In genomic region chr4:115086257-115086656, GRCm38 (mm10) we compare ENCODE assay signal across 24 mouse cellular contexts. TPM values are rescaled to one million over a fixed set of nuclear protein-coding genes. Genes with fewer than 3 reads are reported as not detected.
DNase-seq lines count a peak whose midpoint lies in the region; ATAC-seq and TF ChIP-seq lines count a peak whose summit lies in the region.
"Had no signal": no experiment of that assay in that cellular context is flagged by ENCODE, and none has a peak within 500 bp of the region (broad histone marks: within the 10 kb centered on the region; RNA-seq: fewer than 3 reads in every experiment).

No protein-coding gene starts in this region.

- 60% methylated on average over 4 of the region's 4 CpGs for WGBS in intestine, embryonic 15.5 days
- WGBS in intestine, postnatal 0 days, result 31% methylated on average over 4 of the region's 4 CpGs
- WGBS in liver, embryonic 13.5 days (ENCODE audit: insufficient replicate concordance), result 68% methylated on average over 4 of the region's 4 CpGs
- WGBS in liver, postnatal 0 days (ENCODE audit: insufficient replicate concordance), result 64% methylated on average over 4 of the region's 4 CpGs
- 55% methylated on average over 4 of the region's 4 CpGs for WGBS in intestine, embryonic 16.5 days
- 65% methylated on average over 4 of the region's 4 CpGs for WGBS in kidney, postnatal 0 days
- 74% methylated on average over 4 of the region's 4 CpGs for WGBS in forebrain, postnatal 0 days
- WGBS in midbrain, embryonic 10.5 days, result 58% methylated on average over 4 of the region's 4 CpGs

- TF ChIP-seq EP300 in liver, postnatal 0 days (IDR thresholded peaks at IDR 0.05; ENCODE audit: low read depth), result no peak

- ATAC-seq in intestine, embryonic 15.5 days, result no peak
- no peak for ATAC-seq in intestine, postnatal 0 days
- ATAC-seq in liver, embryonic 13.5 days (ENCODE audit: low read depth), result no peak
- no peak for ATAC-seq in liver, postnatal 0 days
- no peak for ATAC-seq in intestine, embryonic 16.5 days
- ATAC-seq in kidney, postnatal 0 days (replicated peaks; ENCODE audit: low FRiP score, low read depth), result no peak
- ATAC-seq in forebrain, postnatal 0 days, result no peak

- no peaks in the 10 kb centered on the region; the same call in 1 of the 2 replicates for H3K4me1 ChIP-seq in intestine, embryonic 15.5 days (replicated peaks)
- no peaks in the 10 kb centered on the region for H3K4me1 ChIP-seq in intestine, postnatal 0 days (replicated peaks; ENCODE audit: control insufficient read depth, insufficient read depth, low read length)
- H3K4me1 ChIP-seq in liver, embryonic 13.5 days (replicated peaks), result peaks cover 64% of the 10 kb centered on the region
- H3K4me1 ChIP-seq in liver, postnatal 0 days (ENCODE audit: insufficient read depth), result peaks cover 17% of the 10 kb centered on the region
- H3K4me1 ChIP-seq in intestine, embryonic 16.5 days (ENCODE audit: control insufficient read depth, insufficient read depth, low read length), result peaks cover 9% of the 10 kb centered on the region
- 0 out of 2 replicates have a peak, but pooled peaks cover 12% of the 10 kb centered on the region for H3K4me1 ChIP-seq in kidney, postnatal 0 days (replicated peaks; ENCODE audit: insufficient read depth, low read length)
- no peaks in the 10 kb centered on the region for H3K4me1 ChIP-seq in forebrain, postnatal 0 days (ENCODE audit: insufficient read depth)
- H3K4me1 ChIP-seq in midbrain, embryonic 10.5 days, result peaks cover 3% of the 10 kb centered on the region; the same call in 1 of the 2 replicates
- H3K4me1 ChIP-seq: heart, embryonic 12.5 days; hindbrain, embryonic 15.5 days; stomach, embryonic 15.5 days had no signal

- H3K4me3 ChIP-seq in intestine, embryonic 15.5 days (replicated peaks), result no peak overlapping the region
- H3K4me3 ChIP-seq in intestine, postnatal 0 days (ENCODE audit: low read depth, low read length), result no peak overlapping the region
- no peak overlapping the region for H3K4me3 ChIP-seq in liver, embryonic 13.5 days (replicated peaks)
- no peak overlapping the region for H3K4me3 ChIP-seq in liver, postnatal 0 days (ENCODE audit: low read depth, low read length)
- no peak overlapping the region for H3K4me3 ChIP-seq in intestine, embryonic 16.5 days (ENCODE audit: low read length)
- no peak overlapping the region for H3K4me3 ChIP-seq in kidney, postnatal 0 days (replicated peaks; ENCODE audit: low read depth, low read length)
- no peak overlapping the region for H3K4me3 ChIP-seq in forebrain, postnatal 0 days (ENCODE audit: low read depth, low read length)
- no peak overlapping the region for H3K4me3 ChIP-seq in midbrain, embryonic 10.5 days
- H3K4me3 ChIP-seq: heart, adult 2 months; heart, embryonic 12.5 days; hindbrain, embryonic 15.5 days; stomach, embryonic 15.5 days had no signal

- H3K27ac ChIP-seq in intestine, embryonic 15.5 days, result peak overlapping the region; percentile 24; the same call in 1 of the 2 replicates
- no peak overlapping the region for H3K27ac ChIP-seq in intestine, postnatal 0 days (ENCODE audit: low read depth, low read length)
- H3K27ac ChIP-seq in liver, embryonic 13.5 days, result no peak overlapping the region
- no peak overlapping the region for H3K27ac ChIP-seq in liver, postnatal 0 days (ENCODE audit: low read depth)
- no peak overlapping the region for H3K27ac ChIP-seq in intestine, embryonic 16.5 days (ENCODE audit: low read length)
- peak overlapping the region; percentile 91 for H3K27ac ChIP-seq in kidney, postnatal 0 days
- no peak overlapping the region for H3K27ac ChIP-seq in forebrain, postnatal 0 days (ENCODE audit: low read depth, low read length)
- no peak overlapping the region for H3K27ac ChIP-seq in midbrain, embryonic 10.5 days (replicated peaks)
- H3K27ac ChIP-seq: heart, adult 2 months; hindbrain, embryonic 15.5 days; macrophage; stomach, embryonic 15.5 days had no signal

- no peaks in the 10 kb centered on the region for H3K9me3 ChIP-seq in intestine, embryonic 15.5 days
- no peaks in the 10 kb centered on the region for H3K9me3 ChIP-seq in intestine, postnatal 0 days (ENCODE audit: control insufficient read depth)
- no peaks in the 10 kb centered on the region for H3K9me3 ChIP-seq in liver, embryonic 13.5 days (replicated peaks)
- no peaks in the 10 kb centered on the region for H3K9me3 ChIP-seq in liver, postnatal 0 days (ENCODE audit: low read length)
- no peaks in the 10 kb centered on the region for H3K9me3 ChIP-seq in intestine, embryonic 16.5 days (ENCODE audit: control insufficient read depth, low read length)
- H3K9me3 ChIP-seq in kidney, postnatal 0 days (replicated peaks; ENCODE audit: low read length), result no peaks in the 10 kb centered on the region
- no peaks in the 10 kb centered on the region for H3K9me3 ChIP-seq in forebrain, postnatal 0 days (ENCODE audit: low read length)
- no peaks in the 10 kb centered on the region for H3K9me3 ChIP-seq in midbrain, embryonic 10.5 days (replicated peaks)
- H3K9me3 ChIP-seq: G1E; heart, embryonic 12.5 days; hindbrain, embryonic 15.5 days; stomach, embryonic 15.5 days had no signal

- H3K4me2 ChIP-seq in intestine, embryonic 15.5 days (replicated peaks), result peak overlapping the region; percentile 22
- no peak overlapping the region; the same call in 1 of the 2 replicates for H3K4me2 ChIP-seq in intestine, postnatal 0 days (replicated peaks; ENCODE audit: low read depth)
- H3K4me2 ChIP-seq in liver, embryonic 13.5 days, result no peak overlapping the region
- no peak overlapping the region for H3K4me2 ChIP-seq in liver, postnatal 0 days (ENCODE audit: low read depth, low read length)
- H3K4me2 ChIP-seq in intestine, embryonic 16.5 days (ENCODE audit: low read depth, low read length), result 0 out of 2 replicates have a peak overlapping the region, but pooled peaks have one; percentile 3
- no peak overlapping the region for H3K4me2 ChIP-seq in kidney, postnatal 0 days (ENCODE audit: low read length)
- H3K4me2 ChIP-seq in forebrain, postnatal 0 days (ENCODE audit: low read depth), result no peak overlapping the region
- H3K4me2 ChIP-seq: heart, embryonic 12.5 days; hindbrain, embryonic 15.5 days; stomach, embryonic 15.5 days had no signal

- H3K27me3 ChIP-seq in intestine, embryonic 15.5 days (replicated peaks), result 0 out of 2 replicates have a peak, but pooled peaks cover 4% of the 10 kb centered on the region
- H3K27me3 ChIP-seq in intestine, postnatal 0 days (replicated peaks; ENCODE audit: control insufficient read depth, insufficient read depth, low read length), result no peaks in the 10 kb centered on the region
- H3K27me3 ChIP-seq in liver, embryonic 13.5 days, result peaks cover 5% of the 10 kb centered on the region; the same call in 1 of the 2 replicates
- H3K27me3 ChIP-seq in liver, postnatal 0 days (ENCODE audit: insufficient read depth, low read length), result no peaks in the 10 kb centered on the region
- no peaks in the 10 kb centered on the region for H3K27me3 ChIP-seq in intestine, embryonic 16.5 days (replicated peaks; ENCODE audit: control insufficient read depth, insufficient read depth, low read length)
- H3K27me3 ChIP-seq in kidney, postnatal 0 days (ENCODE audit: insufficient read depth, low read length), result no peaks in the 10 kb centered on the region
- peaks cover 4% of the 10 kb centered on the region for H3K27me3 ChIP-seq in forebrain, postnatal 0 days (ENCODE audit: insufficient read depth, low read length)
- peaks cover 65% of the 10 kb centered on the region for H3K27me3 ChIP-seq in midbrain, embryonic 10.5 days (ENCODE audit: low read depth, poor library complexity, severe bottlenecking)

- TF ChIP-seq CTCF in intestine, postnatal 0 days (IDR thresholded peaks at IDR 0.05; ENCODE audit: low read depth), result no peak
- no peak for TF ChIP-seq CTCF in liver, postnatal 0 days (IDR thresholded peaks at IDR 0.05; ENCODE audit: low read depth)
- TF ChIP-seq CTCF in kidney, postnatal 0 days (IDR thresholded peaks at IDR 0.05; ENCODE audit: low read depth), result no peak
- TF ChIP-seq CTCF in forebrain, postnatal 0 days (IDR thresholded peaks at IDR 0.05; ENCODE audit: low read depth), result no peak

- no peaks in the 10 kb centered on the region for H3K36me3 ChIP-seq in intestine, embryonic 15.5 days
- no peaks in the 10 kb centered on the region for H3K36me3 ChIP-seq in intestine, postnatal 0 days (ENCODE audit: control insufficient read depth, insufficient read depth)
- H3K36me3 ChIP-seq in liver, embryonic 13.5 days, result no peaks in the 10 kb centered on the region
- no peaks in the 10 kb centered on the region for H3K36me3 ChIP-seq in liver, postnatal 0 days (replicated peaks; ENCODE audit: insufficient read depth, low read length)
- no peaks in the 10 kb centered on the region for H3K36me3 ChIP-seq in intestine, embryonic 16.5 days (ENCODE audit: control insufficient read depth, insufficient read depth, low read length)
- H3K36me3 ChIP-seq in kidney, postnatal 0 days (ENCODE audit: insufficient read depth, low read length), result no peaks in the 10 kb centered on the region
- H3K36me3 ChIP-seq in forebrain, postnatal 0 days (ENCODE audit: insufficient read depth), result no peaks in the 10 kb centered on the region
- no peaks in the 10 kb centered on the region for H3K36me3 ChIP-seq in midbrain, embryonic 10.5 days
- H3K36me3 ChIP-seq: G1E; heart, embryonic 12.5 days; hindbrain, embryonic 15.5 days; stomach, embryonic 15.5 days had no signal

- H3K9ac ChIP-seq in intestine, embryonic 15.5 days, result no peak overlapping the region
- no peak overlapping the region for H3K9ac ChIP-seq in intestine, postnatal 0 days (ENCODE audit: low read depth, low read length)
- peak overlapping the region; percentile 3; the same call in 1 of the 2 replicates for H3K9ac ChIP-seq in liver, embryonic 13.5 days
- no peak overlapping the region for H3K9ac ChIP-seq in liver, postnatal 0 days (replicated peaks)
- H3K9ac ChIP-seq in intestine, embryonic 16.5 days (ENCODE audit: low read depth, low read length), result no peak overlapping the region
- no peak overlapping the region for H3K9ac ChIP-seq in kidney, postnatal 0 days (ENCODE audit: low read depth, low read length)
- no peak overlapping the region for H3K9ac ChIP-seq in forebrain, postnatal 0 days
- H3K9ac ChIP-seq: heart, embryonic 12.5 days; hindbrain, embryonic 15.5 days; stomach, embryonic 15.5 days had no signal

- DNase-seq in liver, embryonic 13.5 days, result no peak
- no peak for DNase-seq in liver, postnatal 0 days
- DNase-seq in kidney, postnatal 0 days (ENCODE audit: low spot score), result no peak
- no peak for DNase-seq in forebrain, postnatal 0 days
- no peak for DNase-seq in midbrain, embryonic 10.5 days (ENCODE audit: low spot score)
- DNase-seq: cerebellum, adult 11 months; thymus, adult 18-20 months had no signal

RNA-seq across cellular contexts. Expression of gene Pdzk1ip1, which starts 2.3 kb away (rescaled TPM):
- 133 and 159 TPM in 2 replicates for polyA plus RNA-seq in intestine, embryonic 15.5 days (2015; fragmentation: Nextera tagmentation; extraction: Ambion mirVana)
- 358 and 402 TPM in 2 replicates for polyA plus RNA-seq in intestine, postnatal 0 days (2015; fragmentation: Nextera tagmentation; extraction: Ambion mirVana)
- polyA plus RNA-seq in liver, embryonic 13.5 days (2015; fragmentation: Nextera tagmentation; extraction: Ambion mirVana), result 21.2 and 23.7 TPM in 2 replicates
- polyA plus RNA-seq in liver, postnatal 0 days (2015; fragmentation: Nextera tagmentation; extraction: Ambion mirVana), result 18.6 and 22.2 TPM in 2 replicates
- 256 and 335 TPM in 2 replicates for polyA plus RNA-seq in intestine, embryonic 16.5 days (2015; fragmentation: Nextera tagmentation; extraction: Ambion mirVana)
- 681 and 685 TPM in 2 replicates for polyA plus RNA-seq in kidney, postnatal 0 days (2015; fragmentation: Nextera tagmentation; extraction: Ambion mirVana)
- 1.2 TPM in 1 of 2 replicates, not detected in the other for total RNA-seq in forebrain, postnatal 0 days (2014; rRNA removed)
- 2.4 TPM in 2 replicates for polyA plus RNA-seq in forebrain, postnatal 0 days (2015; fragmentation: Nextera tagmentation; extraction: Ambion mirVana)
- polyA plus RNA-seq in midbrain, embryonic 10.5 days (2016; fragmentation: Nextera tagmentation; extraction: Ambion mirVana), result 7.9 and 9.5 TPM in 2 replicates
- total RNA-seq: gastrocnemius, adult 18-20 months; gastrocnemius, postnatal 36 days; monocyte, adult 5-6 weeks had no signal

RNA-seq across cellular contexts. Expression of gene Tal1, which starts 30.0 kb away (rescaled TPM):
- polyA plus RNA-seq in intestine, embryonic 15.5 days (2015; fragmentation: Nextera tagmentation; extraction: Ambion mirVana), result 0.78 and 0.98 TPM in 2 replicates
- 0.22 and 0.27 TPM in 2 replicates for polyA plus RNA-seq in intestine, postnatal 0 days (2015; fragmentation: Nextera tagmentation; extraction: Ambion mirVana)
- 29.3 and 31.5 TPM in 2 replicates for polyA plus RNA-seq in liver, embryonic 13.5 days (2015; fragmentation: Nextera tagmentation; extraction: Ambion mirVana)
- polyA plus RNA-seq in liver, postnatal 0 days (2015; fragmentation: Nextera tagmentation; extraction: Ambion mirVana), result 8.3 and 8.9 TPM in 2 replicates
- polyA plus RNA-seq in intestine, embryonic 16.5 days (2015; fragmentation: Nextera tagmentation; extraction: Ambion mirVana), result 0.38 and 0.70 TPM in 2 replicates
- 1.0 and 1.1 TPM in 2 replicates for polyA plus RNA-seq in kidney, postnatal 0 days (2015; fragmentation: Nextera tagmentation; extraction: Ambion mirVana)
- total RNA-seq in forebrain, postnatal 0 days (2014; rRNA removed), result 2.5 and 4.0 TPM in 2 replicates
- polyA plus RNA-seq in forebrain, postnatal 0 days (2015; fragmentation: Nextera tagmentation; extraction: Ambion mirVana), result 0.34 and 0.54 TPM in 2 replicates
- 2.7 and 5.2 TPM in 2 replicates for polyA plus RNA-seq in midbrain, embryonic 10.5 days (2016; fragmentation: Nextera tagmentation; extraction: Ambion mirVana)
- polyA plus RNA-seq: inflammation-experienced regulatory T-cells, adult 6 months had no signal

RNA-seq across cellular contexts. Expression of gene Cyp4x1, which starts 47.8 kb away (rescaled TPM):
- 0.25 and 0.34 TPM in 2 replicates for polyA plus RNA-seq in intestine, embryonic 15.5 days (2015; fragmentation: Nextera tagmentation; extraction: Ambion mirVana)
- polyA plus RNA-seq in intestine, postnatal 0 days (2015; fragmentation: Nextera tagmentation; extraction: Ambion mirVana), result 0.21 TPM in 2 replicates
- polyA plus RNA-seq in liver, embryonic 13.5 days (2015; fragmentation: Nextera tagmentation; extraction: Ambion mirVana), result 0.05 and 0.06 TPM in 2 replicates
- polyA plus RNA-seq in liver, postnatal 0 days (2015; fragmentation: Nextera tagmentation; extraction: Ambion mirVana), result 0.04 and 0.06 TPM in 2 replicates
- 0.20 and 0.31 TPM in 2 replicates for polyA plus RNA-seq in intestine, embryonic 16.5 days (2015; fragmentation: Nextera tagmentation; extraction: Ambion mirVana)
- polyA plus RNA-seq in kidney, postnatal 0 days (2015; fragmentation: Nextera tagmentation; extraction: Ambion mirVana), result 0.20 and 0.21 TPM in 2 replicates
- total RNA-seq in forebrain, postnatal 0 days (2014; rRNA removed), result 14.4 and 18.7 TPM in 2 replicates
- 4.3 and 8.9 TPM in 2 replicates for polyA plus RNA-seq in forebrain, postnatal 0 days (2015; fragmentation: Nextera tagmentation; extraction: Ambion mirVana)
- polyA plus RNA-seq in midbrain, embryonic 10.5 days (2016; fragmentation: Nextera tagmentation; extraction: Ambion mirVana), result 0.51 and 0.71 TPM in 2 replicates
- total RNA-seq: gastrocnemius, adult 18-20 months; gastrocnemius, postnatal 36 days; heart, adult 2 months; heart, postnatal 10 days; hematopoietic stem cell, adult 5-6 weeks; megakaryocyte-erythroid progenitor cell, adult 5-6 weeks; monocyte, adult 5-6 weeks had no signal
- polyA plus RNA-seq: G1E; heart, adult 2 months; lung, adult 2 months; macrophage had no signal

Comparison
In these comparisons a context has a peak if more than half of its experiments do, and no peak if none do; other contexts are left out.
1. H3K27ac ChIP-seq: peak in intestine, embryonic 15.5 days (single experiment) and kidney, postnatal 0 days (single experiment); none in intestine, postnatal 0 days (single experiment), liver, embryonic 13.5 days (single experiment), liver, postnatal 0 days (single experiment), intestine, embryonic 16.5 days (single experiment), forebrain, postnatal 0 days (single experiment) and midbrain, embryonic 10.5 days (single experiment).
2. H3K4me2 ChIP-seq: peak in intestine, embryonic 15.5 days (single experiment) and intestine, embryonic 16.5 days (single experiment); none in intestine, postnatal 0 days (single experiment), liver, embryonic 13.5 days (single experiment), liver, postnatal 0 days (single experiment), kidney, postnatal 0 days (single experiment) and forebrain, postnatal 0 days (single experiment).